Mouse (Mus musculus) forebrain, embryonic 10.5 days (tissue): Measurements from ENCODE around the gene Il1rapl2. TPM values are rescaled to one million over a fixed set of nuclear protein-coding genes. Genes with fewer than 3 reads are reported as not detected.

Source experiments
- DNase-seq: peaks from one replicate; pipeline ENCODE4 v3.0.0-alpha.2; 2017; ENCODE audit warnings: low spot score; ENCODE audit errors: extremely low spot score
- H3K27ac ChIP-seq: fragments of 300-500 bp; sonication (generic); 2 replicates; pipeline ENCODE4 v1.5.1; 2016; ENCODE audit warnings: mild to moderate bottlenecking
- H3K27me3 ChIP-seq: fragments of 300-500 bp; sonication (generic); 2 replicates; pipeline ENCODE4 v1.6.1; 2016; ENCODE audit warnings: mild to moderate bottlenecking; ENCODE audit not compliant: poor library complexity, severe bottlenecking
- H3K36me3 ChIP-seq: fragments of 300-500 bp; sonication (generic); replicated peaks from 2 replicates; pipeline ENCODE4 v1.6.1; 2016; ENCODE audit warnings: mild to moderate bottlenecking, moderate library complexity
- H3K4me1 ChIP-seq: fragments of 300-500 bp; sonication (generic); 2 replicates; pipeline ENCODE4 v1.6.1; 2016
- H3K4me3 ChIP-seq: fragments of 300-500 bp; sonication (generic); 2 replicates; pipeline ENCODE4 v1.5.1; 2016; ENCODE audit warnings: mild to moderate bottlenecking, moderate library complexity
- H3K9me3 ChIP-seq: fragments of 300-500 bp; sonication (generic); 2 replicates; pipeline ENCODE4 v1.6.1; 2016; ENCODE audit warnings: mild to moderate bottlenecking, moderate library complexity
- WGBS: fragments of 180-500 bp; shearing (Covaris S2); methylation state at CpG from one replicate; pipeline ENCODE4 v1.1.7; 2016; 5-methylcytosine and 5-hydroxymethylcytosine counted together
- polyA plus RNA-seq: library from polyadenylated mRNA; unstranded; fragments of >200 nt; fragmentation: Nextera tagmentation; extraction: Ambion mirVana; gene quantifications from 2 replicates; pipeline ENCODE4 v1.2.1, GENCODE M21; 2016

The Il1rapl2 gene
- polyA plus RNA-seq = 0.16 and 0.18 TPM in 2 replicates

DNA sequence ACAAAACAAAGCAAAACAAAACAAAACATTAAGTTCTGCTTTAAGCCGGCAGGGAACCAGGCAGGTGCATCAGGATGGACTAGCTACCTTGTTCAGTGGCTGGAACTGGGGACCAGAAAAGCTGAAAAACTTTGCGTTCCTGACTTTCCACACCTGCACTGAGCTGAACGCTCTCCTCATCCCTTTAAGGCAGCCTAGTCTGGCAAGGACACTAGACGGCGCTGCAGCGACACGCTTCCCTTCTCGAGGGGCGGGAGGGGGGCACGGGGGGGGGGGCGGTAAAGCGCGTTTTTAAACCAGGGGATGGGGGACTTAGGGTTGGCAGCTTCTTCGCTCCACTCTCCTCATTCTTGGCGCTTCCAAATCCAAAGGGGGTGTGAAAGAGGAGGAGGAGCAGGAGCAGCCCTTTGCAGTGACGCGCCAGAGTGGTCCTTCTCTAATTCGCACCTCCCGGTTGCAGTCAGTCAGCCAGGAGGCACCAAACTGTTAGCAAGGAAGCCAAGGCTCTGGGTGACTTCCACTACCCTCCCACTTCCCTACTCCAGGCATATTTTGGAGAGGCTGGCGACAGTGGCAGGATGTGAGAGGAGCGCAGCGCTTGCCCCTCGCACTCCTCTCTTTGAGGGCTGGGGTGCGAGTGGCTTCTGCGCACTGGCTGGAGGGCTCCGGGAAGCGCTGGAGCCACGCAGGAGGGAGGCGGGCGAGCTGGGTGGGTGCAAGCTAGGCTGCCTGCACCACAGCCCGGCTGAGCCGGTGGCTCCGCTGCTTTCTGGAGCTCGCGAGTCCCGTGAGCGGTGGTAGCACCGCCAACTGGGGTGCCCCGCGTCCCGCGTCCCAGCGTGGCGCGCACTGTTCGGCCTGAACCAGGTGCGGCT, at the start of gene Il1rapl2:
TSS of gene Il1rapl2 (plus strand) at position 288 of the 875 bp plus-strand sequence.
- peak within 1 kb of the TSS; percentile 55 for H3K4me3 ChIP-seq
- 13% methylated on average over 41 of the region's 47 CpGs for WGBS
- H3K27ac ChIP-seq = no peak within 1 kb of the TSS
- H3K9me3 ChIP-seq = no peaks in the 10 kb centered on the region
- H3K27me3 ChIP-seq = peaks cover 63% of the 10 kb centered on the region
- peaks cover 3% of the 10 kb centered on the region; the same call in 1 of the 2 replicates for H3K4me1 ChIP-seq
- DNase-seq = peak; percentile 23
- no peaks in the 10 kb centered on the region for H3K36me3 ChIP-seq

GRCm38 (mm10) chrX:137548348-137548747, 22.1 kb upstream of the Il1rapl2 start:
- H3K27me3 ChIP-seq = no peaks in the 10 kb centered on the region
- no peak overlapping the region for H3K27ac ChIP-seq
- H3K4me3 ChIP-seq = no peak overlapping the region
- no peaks in the 10 kb centered on the region for H3K4me1 ChIP-seq
- no peaks in the 10 kb centered on the region for H3K9me3 ChIP-seq
- H3K36me3 ChIP-seq = no peaks in the 10 kb centered on the region
- WGBS = 91% methylated on average over 2 of the region's 2 CpGs
- no peak for DNase-seq

DNA sequence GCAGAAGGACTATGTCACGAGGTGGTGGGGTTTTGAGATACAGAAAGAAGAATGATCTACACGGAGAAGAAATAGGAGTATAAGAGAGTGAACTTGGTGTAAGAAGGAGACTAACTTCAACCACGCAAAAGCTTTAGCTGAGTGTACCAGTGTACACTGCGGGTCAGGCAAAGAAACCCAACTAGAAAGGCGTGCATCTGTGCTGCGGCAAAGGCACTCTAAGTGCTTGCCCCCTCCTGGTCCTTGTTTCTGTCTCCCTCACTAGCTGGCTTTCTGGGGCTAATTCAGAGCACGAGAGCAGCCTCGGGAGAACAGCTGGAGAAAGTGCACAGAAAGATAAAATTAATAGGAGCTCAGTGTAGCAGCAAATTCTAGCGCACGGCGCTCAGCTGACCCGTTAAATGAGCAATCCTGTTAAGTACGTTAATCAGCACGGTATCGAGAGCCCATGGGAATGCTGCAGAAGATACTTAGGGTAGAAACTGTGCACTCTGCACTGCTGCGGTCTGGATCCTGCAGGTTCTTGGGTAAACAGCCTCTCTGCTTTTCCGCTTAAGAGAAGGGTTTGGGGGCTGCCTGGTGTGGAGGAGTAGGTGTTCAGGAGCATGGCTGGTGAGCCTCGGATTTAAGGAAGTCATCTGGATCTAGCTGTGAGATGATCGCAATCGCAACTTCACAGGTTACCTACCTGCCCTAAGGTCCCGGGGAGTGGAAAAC, 778 bp upstream of the Il1rapl2 start:
- peaks cover 64% of the 10 kb centered on the region for H3K27me3 ChIP-seq
- 25% methylated on average over 21 of the region's 21 CpGs for WGBS

DNA sequence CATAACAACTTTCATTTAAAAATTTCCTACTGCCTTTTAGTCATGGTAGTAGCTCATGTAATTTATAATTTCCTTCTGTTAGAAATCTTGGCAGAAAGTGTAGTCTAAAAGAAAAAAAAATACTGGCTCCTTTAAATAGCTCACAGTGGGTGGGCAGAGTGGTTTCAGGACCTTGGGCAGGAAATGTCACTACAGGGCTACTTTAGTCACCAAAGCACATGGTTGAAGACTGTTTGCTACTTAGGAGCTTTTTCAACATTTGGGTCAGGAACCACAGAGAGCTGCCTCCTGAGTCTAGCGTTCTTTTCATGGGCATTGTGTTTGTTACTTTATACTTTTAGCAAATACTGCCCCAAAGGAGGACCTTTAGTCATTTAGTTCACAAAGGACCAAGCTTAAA, 12.2 kb downstream of the Il1rapl2 start:
- Histone ChIP-seq H3K4me3 (no peak overlapping the region), H3K9me3 (no peaks in the 10 kb centered on the region), H3K36me3 (no peaks in the 10 kb centered on the region), H3K4me1 (no peaks in the 10 kb centered on the region), H3K27ac (no peak overlapping the region), H3K27me3 (peaks cover 15% of the 10 kb centered on the region; the same call in 1 of the 2 replicates)
- DNase-seq = no peak
- 46% methylated on average over 1 of the region's 1 CpGs for WGBS

More for the DNA sequence above, 778 bp upstream of the Il1rapl2 start:
- DNase-seq = peak; percentile 14
- Histone ChIP-seq H3K4me3 (peak overlapping the region; percentile 55), H3K4me1 (peaks cover 3% of the 10 kb centered on the region; the same call in 1 of the 2 replicates), H3K36me3 (no peaks in the 10 kb centered on the region), H3K9me3 (no peaks in the 10 kb centered on the region), H3K27ac (no peak overlapping the region)

DNA sequence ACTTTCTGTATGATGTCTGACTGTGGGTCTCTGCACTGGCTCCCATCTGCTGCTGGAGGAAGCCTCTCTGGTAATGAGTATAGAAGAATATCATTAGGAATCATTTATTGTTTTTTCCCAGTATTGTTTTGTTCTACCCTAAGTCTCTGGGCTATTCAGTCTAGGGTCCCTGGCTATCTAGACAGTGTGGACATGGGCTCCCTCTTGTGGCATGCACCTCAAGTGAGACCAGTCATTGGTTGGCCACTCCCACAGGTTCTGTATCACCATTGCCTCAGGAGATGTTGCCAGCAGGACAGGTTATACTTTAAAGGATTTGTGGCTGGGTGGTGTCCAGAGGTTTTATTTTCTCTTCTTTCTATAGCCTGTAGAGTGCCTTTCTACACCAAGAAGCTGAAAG, 50.3 kb downstream of the Il1rapl2 start:
- H3K9me3 ChIP-seq = no peaks in the 10 kb centered on the region
- peaks cover 3% of the 10 kb centered on the region; the same call in 1 of the 2 replicates for H3K27me3 ChIP-seq
- H3K4me1 ChIP-seq = no peaks in the 10 kb centered on the region
- H3K27ac ChIP-seq = no peak overlapping the region
- H3K4me3 ChIP-seq = no peak overlapping the region
- H3K36me3 ChIP-seq = no peaks in the 10 kb centered on the region
- no peak for DNase-seq

DNA sequence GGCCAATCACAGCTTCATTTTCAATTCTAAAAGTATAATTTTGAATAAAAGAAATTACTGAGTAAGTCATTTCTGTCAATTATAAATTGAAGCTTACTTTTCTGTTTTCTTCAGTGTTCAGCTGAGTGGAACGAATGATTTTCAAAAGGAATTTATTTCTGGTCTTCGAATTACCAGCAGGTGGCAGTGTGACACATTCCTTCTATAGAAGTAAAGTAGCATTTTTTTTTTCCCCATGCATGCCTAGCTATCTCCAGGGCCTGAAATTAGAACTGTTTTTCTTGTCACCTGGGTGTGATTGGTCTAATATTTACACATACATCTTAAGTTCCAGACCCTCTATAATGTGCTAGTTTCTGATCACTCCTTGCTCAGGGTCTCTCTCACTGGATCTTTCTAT, 96.6 kb downstream of the Il1rapl2 start:
- 15% methylated on average over 2 of the region's 2 CpGs for WGBS
- H3K4me1 ChIP-seq = no peaks in the 10 kb centered on the region
- DNase-seq = no peak
- no peak overlapping the region for H3K27ac ChIP-seq
- H3K36me3 ChIP-seq = no peaks in the 10 kb centered on the region
- no peak overlapping the region for H3K4me3 ChIP-seq
- H3K27me3 ChIP-seq = peaks cover 14% of the 10 kb centered on the region
- H3K9me3 ChIP-seq = no peaks in the 10 kb centered on the region

- H3K27ac ChIP-seq = no peak overlapping the region
- no peak for DNase-seq
- H3K36me3 ChIP-seq = no peaks in the 10 kb centered on the region
- H3K4me3 ChIP-seq = no peak overlapping the region
- H3K9me3 ChIP-seq = no peaks in the 10 kb centered on the region
- 0 out of 2 replicates have a peak, but pooled peaks cover under 1% of the 10 kb centered on the region for H3K27me3 ChIP-seq
- WGBS = 87% methylated on average over 1 of the region's 1 CpGs
- no peaks in the 10 kb centered on the region for H3K4me1 ChIP-seq
Observed at GRCm38 (mm10) chrX:137687974-137688373, 117.6 kb downstream of the Il1rapl2 start.

- H3K36me3 ChIP-seq = no peaks in the 10 kb centered on the region
- H3K27ac ChIP-seq = no peak overlapping the region
- H3K9me3 ChIP-seq = no peaks in the 10 kb centered on the region
- no peaks in the 10 kb centered on the region for H3K4me1 ChIP-seq
- H3K4me3 ChIP-seq = no peak overlapping the region
- peaks cover 12% of the 10 kb centered on the region for H3K27me3 ChIP-seq
- no peak for DNase-seq
- WGBS = 86% methylated on average over 2 of the region's 2 CpGs
Observed at GRCm38 (mm10) chrX:137700006-137700405, 129.6 kb downstream of the Il1rapl2 start.

DNA sequence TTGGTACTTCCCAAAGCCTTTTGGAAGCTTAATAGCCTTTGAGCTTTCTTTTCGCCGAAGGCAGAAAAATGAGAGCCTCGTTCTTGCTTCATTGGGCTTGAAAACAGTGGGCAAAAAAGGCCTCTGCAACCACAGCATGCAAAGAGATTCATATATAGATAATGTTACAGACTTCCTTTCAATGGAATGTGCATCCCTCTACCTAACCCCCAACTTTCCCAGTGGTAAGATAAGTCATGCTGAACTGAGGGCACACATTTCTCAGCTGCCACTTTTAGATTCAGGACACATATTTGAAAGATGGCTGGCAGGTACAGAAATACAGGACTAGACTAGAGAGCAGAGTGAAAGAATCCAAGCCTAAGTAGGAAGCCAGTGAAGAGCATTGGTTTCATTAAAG, 185.1 kb downstream of the Il1rapl2 start:
- no peaks in the 10 kb centered on the region for H3K9me3 ChIP-seq
- H3K36me3 ChIP-seq = no peaks in the 10 kb centered on the region
- WGBS = 50% methylated on average over 3 of the region's 3 CpGs
- DNase-seq = no peak
- no peak overlapping the region for H3K27ac ChIP-seq
- no peak overlapping the region for H3K4me3 ChIP-seq
- H3K27me3 ChIP-seq = peaks cover 23% of the 10 kb centered on the region
- peaks cover 4% of the 10 kb centered on the region; the same call in 1 of the 2 replicates for H3K4me1 ChIP-seq

DNA sequence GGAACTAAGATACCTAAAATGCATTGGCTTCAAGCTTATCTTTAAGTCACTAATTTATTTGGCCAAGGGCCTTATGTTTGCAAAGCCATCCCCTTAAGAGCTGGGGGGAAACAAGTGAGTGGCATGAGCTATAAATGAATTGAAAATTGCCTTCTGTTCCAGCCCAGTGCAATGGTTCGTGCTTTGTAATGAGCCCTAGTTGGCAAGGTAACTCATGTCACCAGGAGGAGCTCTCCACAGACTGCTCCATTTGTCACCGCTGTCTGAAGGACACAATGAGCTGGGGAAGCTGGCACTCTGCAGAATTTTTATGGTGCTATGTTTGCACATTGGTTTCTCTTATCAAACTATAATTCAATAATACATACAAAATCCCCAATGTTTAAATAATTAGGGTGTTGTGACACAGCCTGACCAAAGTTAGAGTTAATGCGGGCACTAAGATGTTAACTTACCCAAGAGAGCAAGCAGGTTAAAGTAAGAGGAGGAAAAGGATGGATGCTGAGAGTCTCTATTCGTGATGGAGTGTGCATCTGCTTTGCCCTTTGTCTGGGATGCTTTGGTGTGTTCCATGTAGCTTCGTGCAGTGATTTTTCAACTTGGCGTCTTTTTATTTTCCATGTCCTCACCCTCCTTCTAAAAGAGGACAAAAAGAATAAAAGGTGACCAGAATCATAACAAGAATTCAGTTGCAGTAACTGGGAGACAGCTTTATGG, 235.2 kb downstream of the Il1rapl2 start:
- no peaks in the 10 kb centered on the region for H3K4me1 ChIP-seq
- 88% methylated on average over 6 of the region's 6 CpGs for WGBS
- no peak overlapping the region for H3K27ac ChIP-seq
- no peaks in the 10 kb centered on the region for H3K36me3 ChIP-seq
- H3K4me3 ChIP-seq = no peak overlapping the region
- DNase-seq = no peak
- peaks cover 18% of the 10 kb centered on the region for H3K27me3 ChIP-seq
- H3K9me3 ChIP-seq = no peaks in the 10 kb centered on the region

DNA sequence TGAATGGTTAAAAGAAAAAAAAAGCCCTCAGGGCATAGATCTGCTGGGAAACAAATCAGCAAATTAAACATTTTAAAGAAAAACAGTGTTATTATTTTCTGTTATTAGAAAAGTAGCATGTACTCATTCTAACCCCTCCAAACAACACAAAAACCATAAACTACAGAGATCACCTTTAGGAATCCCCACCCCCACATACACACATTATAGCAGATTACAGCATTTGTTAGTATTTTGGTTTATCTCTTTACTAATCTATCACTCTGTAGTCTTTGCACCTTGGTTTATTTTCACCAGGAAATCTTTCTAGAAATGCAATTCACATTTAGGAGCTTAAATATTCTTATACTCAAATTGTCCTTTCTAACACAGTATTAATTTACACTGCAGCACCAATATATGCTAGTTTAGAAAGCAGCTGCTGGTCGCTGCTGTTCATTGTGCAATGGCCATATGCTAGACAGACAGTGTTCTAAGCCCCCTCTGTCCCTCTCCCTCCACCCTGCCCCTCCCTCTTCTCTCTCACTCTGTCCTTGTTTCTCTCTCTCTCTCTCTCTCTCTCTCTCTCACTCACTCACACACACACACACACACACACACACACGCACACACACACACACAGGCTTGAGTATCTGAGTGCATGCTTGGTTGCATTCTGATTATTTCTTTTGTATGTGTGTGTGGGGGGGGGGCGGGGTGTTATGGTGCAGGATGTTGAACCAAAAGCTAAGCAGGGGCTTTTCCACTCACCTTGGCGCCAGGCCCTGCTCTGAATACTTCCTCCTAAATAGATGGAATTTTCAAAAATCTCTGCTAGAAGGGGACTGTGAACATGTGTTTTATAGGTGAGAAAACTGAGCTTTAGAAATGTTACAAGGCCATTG, 236.1 kb downstream of the Il1rapl2 start:
- Histone ChIP-seq H3K4me3 (no peak overlapping the region), H3K36me3 (no peaks in the 10 kb centered on the region), H3K27me3 (peaks cover 18% of the 10 kb centered on the region), H3K4me1 (no peaks in the 10 kb centered on the region), H3K9me3 (no peaks in the 10 kb centered on the region), H3K27ac (no peak overlapping the region)
- DNase-seq = no peak
- WGBS = 67% methylated on average over 4 of the region's 4 CpGs

DNA sequence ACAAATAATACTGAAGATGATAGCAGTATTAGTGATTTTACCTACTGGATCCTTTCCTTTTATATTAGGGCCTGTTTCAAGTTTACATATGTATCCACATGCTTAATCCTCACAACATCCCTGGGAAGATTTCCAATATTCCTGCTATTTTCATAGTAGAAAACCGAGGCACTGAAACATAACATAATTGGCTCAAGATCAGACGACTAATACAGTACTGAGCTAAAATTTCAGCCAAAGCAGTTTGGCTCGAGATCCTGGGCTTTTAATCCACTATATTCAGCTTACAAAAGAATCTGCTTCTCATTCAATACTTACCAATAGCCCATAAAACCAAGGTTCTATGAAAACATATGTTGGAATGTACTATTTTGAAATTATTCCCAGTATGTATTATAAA, 239.1 kb downstream of the Il1rapl2 start:
- Histone ChIP-seq H3K27me3 (peaks cover 31% of the 10 kb centered on the region), H3K36me3 (no peaks in the 10 kb centered on the region), H3K4me3 (no peak overlapping the region), H3K4me1 (no peaks in the 10 kb centered on the region), H3K27ac (no peak overlapping the region), H3K9me3 (no peaks in the 10 kb centered on the region)
- WGBS = 77% methylated on average over 3 of the region's 3 CpGs
- DNase-seq = no peak
